Mouse (Mus musculus) liver, embryonic 16.5 days (tissue): Measurements from ENCODE around the gene Tmem185a. TPM values are rescaled to one million over a fixed set of nuclear protein-coding genes. Genes with fewer than 3 reads are reported as not detected.
"Not testable (repeated sequence)": the region's sequence is repeated elsewhere in the genome, so short reads cannot be mapped to it uniquely, and the experiment has no call there.

Experiments used
- ATAC-seq: fragments of 200-750 bp; cut with Nextera tagmentation; 2 replicates; pipeline ENCODE4 v1.8.0; 2017; ENCODE audit warnings: low read depth, mild to moderate bottlenecking, moderate number of reproducible peaks, moderate library complexity
- H3K27ac ChIP-seq: fragments of 300-500 bp; sonication (generic); 2 replicates; pipeline ENCODE4 v1.5.1; 2014; ENCODE audit warnings: mild to moderate bottlenecking, low read length
- H3K27me3 ChIP-seq: fragments of 300-500 bp; sonication (generic); 2 replicates; pipeline ENCODE4 v1.6.1; 2014; ENCODE audit warnings: low read depth, low read length, mixed read lengths; ENCODE audit not compliant: control insufficient read depth, insufficient read depth
- H3K36me3 ChIP-seq: fragments of 300-500 bp; sonication (generic); 2 replicates; pipeline ENCODE4 v1.6.1; 2014; ENCODE audit warnings: mild to moderate bottlenecking; ENCODE audit not compliant: control insufficient read depth, insufficient read depth
- H3K4me1 ChIP-seq: fragments of 300-500 bp; sonication (generic); 2 replicates; pipeline ENCODE4 v1.6.1; 2014; ENCODE audit warnings: low read depth, low read length, mixed read lengths; ENCODE audit not compliant: control insufficient read depth
- H3K4me2 ChIP-seq: fragments of 300-500 bp; sonication (generic); 2 replicates; pipeline ENCODE4 v1.6.1; 2014; ENCODE audit warnings: low read depth, low read length, mixed read lengths
- H3K4me3 ChIP-seq: fragments of 300-500 bp; sonication (generic); 2 replicates; pipeline ENCODE4 v1.5.1; 2014; ENCODE audit warnings: low read depth, mild to moderate bottlenecking, low read length
- H3K9ac ChIP-seq: fragments of 300-500 bp; sonication (generic); 2 replicates; pipeline ENCODE4 v1.6.1; 2014; ENCODE audit warnings: low read depth, low read length
- H3K9me3 ChIP-seq: fragments of 300-500 bp; sonication (generic); replicated peaks from 2 replicates; pipeline ENCODE4 v1.6.1; 2016; ENCODE audit warnings: low read length; ENCODE audit not compliant: control insufficient read depth
- WGBS: fragments of 180-500 bp; shearing (Covaris S2); extraction: QIAGEN DNeasy Blood & Tissue Kit; methylation state at CpG from one replicate; pipeline ENCODE4 v1.1.7; 2014; ENCODE audit not compliant: insufficient replicate concordance; 5-methylcytosine and 5-hydroxymethylcytosine counted together
- polyA plus RNA-seq: library from polyadenylated mRNA; unstranded; fragments of >200 nt; fragmentation: Nextera tagmentation; extraction: Ambion mirVana; gene quantifications from 2 replicates; pipeline ENCODE4 v1.2.1, GENCODE M21; 2015

Gene Tmem185a
- polyA plus RNA-seq, 1 experiment from 2014 or later: 12.7 TPM

GRCm38 (mm10) chrX:70452359-70452758 is 24.6 kb downstream of the Tmem185a start:
- not testable (repeated sequence) for H3K9me3 ChIP-seq, H3K27ac ChIP-seq, H3K4me3 ChIP-seq, H3K9ac ChIP-seq, H3K36me3 ChIP-seq, H3K27me3 ChIP-seq, H3K4me1 ChIP-seq, H3K4me2 ChIP-seq, ATAC-seq
- no CpG with 5 or more reads among the region's 1 CpGs for WGBS

GRCm38 (mm10) chrX:70425473-70425872 is 51.5 kb downstream of the Tmem185a start:
- H3K9ac ChIP-seq, H3K4me1 ChIP-seq, H3K4me3 ChIP-seq, H3K27ac ChIP-seq, H3K4me2 ChIP-seq, H3K36me3 ChIP-seq, H3K9me3 ChIP-seq, H3K27me3 ChIP-seq, ATAC-seq: not testable (repeated sequence)
- 23% methylated on average over 3 of the region's 3 CpGs for WGBS

Other genes starting within 250 kb of the Tmem185a start
- gene Ids, start 112.1 kb downstream of the Tmem185a start, polyA plus RNA-seq: 0.46 and 0.53 TPM in 2 replicates
- gene 1110012L19Rik, start 91.3 kb downstream of the Tmem185a start, polyA plus RNA-seq: 9.0 and 9.4 TPM in 2 replicates